Mouse (Mus musculus) gastrocnemius, adult 8-10 months (tissue): ENCODE measurements around the gene Cables2. TPM values are rescaled to one million over a fixed set of nuclear protein-coding genes. Genes with fewer than 3 reads are reported as not detected.
"Not testable (repeated sequence)": the region's sequence is repeated elsewhere in the genome, so short reads cannot be mapped to it uniquely, and the experiment has no call there.

Experiments used
- DNase-seq, 2 experiments: peaks; one replicate each; pipeline ENCODE4 v3.0.0; 2022; ENCODE audit warnings: low spot score in 2 of 2
- total RNA-seq, 4 experiments: library from RNA; stranded (reverse); gene quantifications; 2 replicates each; pipeline ENCODE4 v1.2.4; 2022

Cables2 gene
- total RNA-seq, 4 experiments from 2014 or later, result 8.1 to 10.8 (median 9.0) TPM

GRCm38 (mm10) chr2:180279321-180279720, 6.0 kb upstream of the Cables2 start:
- DNase-seq, result no peak

DNA sequence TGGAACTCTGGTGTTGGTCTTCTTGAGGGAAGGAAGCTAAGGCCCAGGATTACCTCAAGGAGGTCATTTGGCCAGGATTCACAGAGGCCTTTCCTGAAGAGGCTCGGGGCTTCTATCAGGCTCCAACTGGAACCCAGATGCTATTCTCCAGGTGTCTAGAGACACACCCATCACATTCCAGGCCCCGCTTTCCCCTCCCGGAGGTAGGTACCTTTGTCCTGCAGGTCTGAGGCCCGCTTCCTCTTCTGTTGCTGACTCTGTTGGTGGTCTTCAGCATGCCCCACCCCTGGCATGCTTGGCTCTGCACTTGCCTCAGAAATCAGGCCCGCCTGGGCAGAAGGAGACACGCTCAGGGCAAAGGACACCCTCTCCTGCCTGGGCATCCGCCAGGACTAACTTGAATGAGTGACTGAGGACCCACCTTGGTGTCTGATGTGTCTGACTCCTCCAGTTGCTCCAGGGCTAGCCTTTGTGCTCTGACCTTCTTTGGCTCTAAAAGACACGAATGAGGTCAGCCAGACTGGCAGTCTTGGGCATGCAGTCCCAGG, 4.6 kb upstream of the Cables2 start:
- DNase-seq, result no peak

- DNase-seq, result no peak
Observed at GRCm38 (mm10) chr2:180276851-180277259, 3.6 kb upstream of the Cables2 start.

- DNase-seq, result no peak
Observed at GRCm38 (mm10) chr2:180276385-180276784, 3.1 kb upstream of the Cables2 start.

DNA sequence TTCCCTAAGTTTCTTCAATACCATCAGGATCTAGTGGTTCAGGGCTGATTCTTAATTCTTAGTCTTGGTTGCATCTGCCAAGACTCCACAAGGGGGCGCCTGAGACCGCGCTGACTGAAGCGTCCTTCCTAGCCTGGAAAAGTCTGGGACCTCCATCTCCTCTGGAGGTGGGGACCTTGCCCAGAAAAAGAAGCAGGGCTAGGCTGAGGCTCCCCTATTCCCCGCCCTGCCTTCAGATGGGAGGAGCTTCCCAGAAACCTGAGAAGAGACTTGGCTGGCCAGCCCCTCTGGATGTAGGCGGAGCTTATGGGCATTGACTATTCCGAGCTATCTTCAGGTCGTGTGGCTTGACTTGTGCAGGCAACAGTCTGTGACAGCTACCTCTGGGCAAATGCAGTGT, 2.5 kb upstream of the Cables2 start:
- DNase-seq, result peak; percentile 72 to 86

DNA sequence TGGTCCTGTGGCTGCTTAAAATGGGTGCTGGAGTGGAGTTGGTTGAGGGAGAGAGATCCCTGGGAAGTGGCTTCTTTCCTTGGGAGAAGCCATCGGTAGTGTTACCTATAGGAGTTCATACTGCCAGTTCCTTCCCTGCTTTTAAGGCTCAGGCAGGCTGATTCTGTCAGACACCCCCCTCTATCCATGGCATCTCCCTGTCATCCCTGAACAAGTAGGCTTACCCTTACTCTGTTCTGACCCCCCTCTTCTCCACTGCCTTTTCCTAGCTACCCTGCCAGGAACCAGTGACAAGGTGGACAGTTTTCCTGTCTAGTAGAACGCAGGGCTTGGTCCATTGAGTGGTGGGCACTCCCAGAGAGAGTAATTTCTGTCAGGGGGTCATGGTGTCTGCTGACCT, 1.2 kb upstream of the Cables2 start:
- no peak for DNase-seq

DNA sequence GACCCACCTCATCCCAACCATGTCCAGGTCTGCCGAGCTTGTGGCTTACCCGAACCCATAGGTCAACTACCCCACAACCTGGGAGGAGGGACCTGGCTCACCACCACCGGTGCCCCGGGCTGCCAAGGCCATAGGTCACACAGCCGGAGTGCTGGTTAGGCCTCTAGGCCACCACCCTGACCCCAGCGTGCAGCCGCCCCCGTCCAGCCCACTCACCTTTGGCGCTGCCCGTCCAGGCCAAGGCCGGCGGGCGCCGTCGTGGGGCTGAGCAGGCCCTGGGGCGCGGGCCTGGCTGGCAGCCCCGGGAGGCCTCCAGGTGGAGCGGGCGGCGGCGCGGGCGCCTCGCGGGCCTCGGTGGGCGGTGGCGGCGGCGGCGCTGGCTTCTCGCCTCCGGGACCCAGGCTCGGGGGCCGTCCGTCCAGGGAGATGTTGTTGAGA, 393 bp downstream of the Cables2 start:
- peak; percentile 38 to 57 for DNase-seq

- DNase-seq, result no peak
Observed at GRCm38 (mm10) chr2:180271804-180272395, 1.4 kb downstream of the Cables2 start.

GRCm38 (mm10) chr2:180270537-180271255, 2.6 kb downstream of the Cables2 start:
- no peak for DNase-seq

DNA sequence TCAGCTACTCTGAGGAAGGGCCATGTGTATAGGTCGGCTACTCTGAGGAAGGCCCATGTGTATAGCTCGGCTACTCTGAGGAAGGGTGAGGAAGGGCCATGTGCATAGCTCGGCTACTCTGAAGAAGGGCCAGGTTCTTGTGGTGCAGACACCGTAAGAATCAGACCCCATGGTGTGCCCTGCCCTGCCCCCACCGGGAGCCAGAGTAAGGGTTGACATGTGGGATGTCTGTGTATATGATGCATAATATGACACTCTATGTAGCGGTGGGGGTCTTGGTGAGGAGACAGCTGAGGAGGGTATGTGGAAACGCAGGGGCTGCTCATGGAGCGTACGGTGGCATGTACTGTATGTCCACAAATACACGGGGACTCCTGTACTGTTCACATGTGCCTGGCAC, 4.0 kb downstream of the Cables2 start:
- no peak for DNase-seq

DNA sequence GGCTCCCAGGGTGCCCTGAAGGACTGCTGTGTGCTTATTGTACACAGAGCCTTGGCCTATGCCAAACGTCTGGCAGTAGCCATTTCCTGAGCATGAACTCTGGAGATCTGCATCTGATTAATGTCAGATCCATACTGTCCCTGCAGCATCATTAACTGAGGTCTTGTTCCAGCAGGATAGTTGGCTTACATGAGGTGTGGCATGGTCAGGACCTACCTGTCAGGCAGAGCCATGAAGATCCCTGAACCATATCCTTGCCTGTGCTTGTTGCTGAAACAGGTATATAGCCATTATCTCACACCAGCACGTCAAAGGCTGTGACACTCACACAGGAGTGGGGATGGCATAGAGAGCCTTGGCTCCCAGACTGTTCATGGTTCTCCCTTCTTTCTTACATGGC, 5.3 kb downstream of the Cables2 start:
- DNase-seq, result no peak

- no peak for DNase-seq
Observed at GRCm38 (mm10) chr2:180262891-180263290, 10.4 kb downstream of the Cables2 start.

DNA sequence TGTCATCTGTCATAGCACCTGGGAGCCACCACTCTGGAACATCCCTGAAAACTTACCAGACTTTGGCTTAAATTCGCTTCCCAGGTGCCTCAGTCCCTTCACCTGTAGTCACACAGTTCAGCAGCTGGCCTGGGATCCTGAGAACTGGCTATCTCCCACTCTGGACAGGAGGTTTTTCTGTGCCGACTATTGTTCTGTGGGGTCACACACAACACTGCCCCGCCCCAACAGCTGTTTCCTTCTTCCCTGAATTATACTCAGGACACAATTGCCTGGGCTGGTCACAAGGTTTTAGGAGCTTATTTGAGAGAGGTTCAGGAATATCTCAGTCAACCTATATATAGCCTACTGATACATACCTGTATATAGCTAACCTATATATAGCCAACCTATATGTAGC, 10.9 kb downstream of the Cables2 start:
- DNase-seq, result no peak

DNA sequence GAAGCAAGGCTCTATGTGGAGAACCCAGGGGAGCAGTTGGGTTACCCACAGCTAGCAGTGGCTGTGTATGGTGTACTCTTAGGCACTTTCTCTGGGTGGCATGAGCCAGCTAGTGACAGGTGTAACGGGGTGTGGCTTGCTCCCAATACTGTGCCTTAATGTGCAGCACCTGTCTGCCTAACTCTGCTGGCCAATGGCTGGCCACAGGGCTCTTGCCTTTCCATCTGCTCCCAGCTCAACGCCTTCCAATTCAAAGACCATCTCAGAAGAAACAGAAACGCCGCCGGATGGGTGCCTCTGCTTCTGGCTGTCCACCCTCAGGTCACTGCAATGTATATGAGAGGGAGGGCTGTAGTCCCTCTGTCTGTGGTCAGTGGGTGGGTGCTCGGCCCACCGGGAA, 11.4 kb downstream of the Cables2 start:
- no peak for DNase-seq

GRCm38 (mm10) chr2:180260610-180261480, 12.5 kb downstream of the Cables2 start:
- no peak for DNase-seq

GRCm38 (mm10) chr2:180259826-180260609, 13.3 kb downstream of the Cables2 start:
- not testable (repeated sequence) for DNase-seq

DNA sequence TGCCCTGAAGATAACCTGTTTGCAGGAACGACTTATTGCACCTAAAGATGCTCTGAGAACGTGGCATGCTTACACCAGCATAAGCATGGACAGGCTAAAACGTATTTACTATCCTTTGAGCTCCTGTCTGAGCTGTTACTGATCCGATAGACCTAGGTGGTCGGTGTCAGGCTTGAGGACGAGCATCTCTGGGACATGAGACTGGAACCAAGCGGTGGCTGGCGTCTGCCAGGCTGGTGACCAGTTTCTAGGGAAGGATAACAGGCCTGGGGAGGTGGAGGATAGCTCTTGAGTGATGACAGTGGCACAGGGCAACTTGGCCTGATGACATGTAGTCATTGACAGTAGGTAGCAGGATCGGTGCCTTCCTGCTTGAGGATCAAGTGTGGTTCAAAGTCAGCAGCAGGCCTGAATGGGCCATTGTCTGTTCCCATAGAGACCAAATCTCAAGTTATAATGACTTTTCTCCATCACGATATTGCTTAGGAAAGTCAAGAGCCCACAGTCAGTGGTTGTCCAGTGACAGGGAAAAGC, 14.3 kb downstream of the Cables2 start:
- DNase-seq, result not testable (repeated sequence)

GRCm38 (mm10) chr2:180257963-180258865, 15.1 kb downstream of the Cables2 start:
- DNase-seq, result no peak

DNA sequence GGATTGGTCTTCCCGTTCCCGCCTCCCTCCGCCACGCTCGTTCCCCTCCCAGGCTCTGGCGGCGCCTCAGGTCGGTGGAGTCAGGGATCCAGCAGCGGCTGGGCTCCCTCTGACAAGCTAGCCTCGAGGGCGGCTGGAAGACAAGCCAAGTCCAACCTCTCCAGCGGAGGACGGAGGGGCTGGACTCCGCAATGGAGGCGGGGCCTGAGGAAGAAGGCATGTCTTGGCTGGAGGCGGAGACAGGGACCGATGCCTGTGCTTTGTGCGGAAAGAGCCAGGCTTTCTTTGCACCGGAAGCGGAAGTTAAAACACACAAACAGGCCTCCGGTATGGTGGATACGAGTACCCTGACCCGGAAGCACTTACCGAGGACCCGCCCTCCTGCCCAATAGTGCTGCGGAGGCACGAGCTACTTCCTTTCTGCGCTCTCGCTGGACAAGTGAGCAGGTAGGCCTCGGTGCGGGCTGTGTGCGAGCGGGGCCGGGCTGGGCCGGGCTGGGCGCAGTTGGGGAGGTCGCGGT, 16.2 kb downstream of the Cables2 start, which contains the start of gene Rps21:
Gene Rps21, plus strand, starts transcription at position 377 of the 521 bp plus-strand sequence.
- DNase-seq, result peak; percentile 96 to 98
